Mouse (Mus musculus) bone marrow, adult 2 months (tissue): Measurements from ENCODE around the gene Cdc16.

Experiments used
- CTCF ChIP-seq: fragments of 200-500 bp; IDR thresholded peaks from 2 replicates; pipeline ENCODE4 v1.5.1; 2011; ENCODE audit warnings: low read length, control low read depth; ENCODE audit not compliant: control insufficient read depth, insufficient read depth
- POLR2A ChIP-seq: fragments of 200-500 bp; IDR thresholded peaks from 2 replicates; pipeline ENCODE4 v1.6.1; 2011; ENCODE audit warnings: low read depth, mild to moderate bottlenecking, control low read depth, low read length, borderline replicate concordance; ENCODE audit not compliant: control insufficient read depth

GRCm38 (mm10) chr8:13797676-13798075, 40.2 kb downstream of the Cdc16 start:
- TF ChIP-seq CTCF, result no peak
- no peak for TF ChIP-seq POLR2A
